Mouse (Mus musculus): ENCODE results near the gene Dlk1.
"Not testable (repeated sequence)": the region's sequence is repeated elsewhere in the genome, so short reads cannot be mapped to it uniquely, and the experiment has no call there.

Gene Dlk1

GRCm38 (mm10) chr12:109438383-109438782, 14.2 kb upstream of the Dlk1 start:
- DNase-seq (ENCODE audit: low spot score in 2 of 2): no peak

- DNase-seq (ENCODE audit: low spot score in 2 of 2): no peak
Measured at GRCm38 (mm10) chr12:109439974-109440373, 12.6 kb upstream of the Dlk1 start.

- no peak for DNase-seq (ENCODE audit: low spot score in 2 of 2)
Measured at GRCm38 (mm10) chr12:109441366-109441765, 11.3 kb upstream of the Dlk1 start.

GRCm38 (mm10) chr12:109442115-109442514, 10.5 kb upstream of the Dlk1 start:
- DNase-seq (ENCODE audit: low spot score in 2 of 2): no peak

- no peak for DNase-seq (ENCODE audit: low spot score in 2 of 2)
Measured at GRCm38 (mm10) chr12:109443276-109443675, 9.3 kb upstream of the Dlk1 start.

- no peak for DNase-seq (ENCODE audit: low spot score in 2 of 2)
Measured at GRCm38 (mm10) chr12:109444999-109445398, 7.6 kb upstream of the Dlk1 start.

GRCm38 (mm10) chr12:109445499-109446235, 7.0 kb upstream of the Dlk1 start:
- peak in 1 of 2 experiments; percentile 47 for DNase-seq (ENCODE audit: low spot score in 2 of 2)

- DNase-seq (ENCODE audit: low spot score in 2 of 2): no peak
Measured at GRCm38 (mm10) chr12:109446236-109446941, 6.2 kb upstream of the Dlk1 start.

GRCm38 (mm10) chr12:109449421-109450411, 2.9 kb upstream of the Dlk1 start:
- DNase-seq (ENCODE audit: low spot score in 2 of 2): no peak

- no peak for DNase-seq (ENCODE audit: low spot score in 2 of 2)
Measured at GRCm38 (mm10) chr12:109453065-109453997, 708 bp downstream of the Dlk1 start.

GRCm38 (mm10) chr12:109454137-109454536, 1.5 kb downstream of the Dlk1 start:
- DNase-seq (ENCODE audit: low spot score in 2 of 2): no peak

GRCm38 (mm10) chr12:109456531-109457202, 4.0 kb downstream of the Dlk1 start:
- no peak for DNase-seq (ENCODE audit: low spot score in 2 of 2)

- no peak for DNase-seq (ENCODE audit: low spot score in 2 of 2)
Measured at GRCm38 (mm10) chr12:109457836-109458235, 5.2 kb downstream of the Dlk1 start.

GRCm38 (mm10) chr12:109458896-109459295, 6.3 kb downstream of the Dlk1 start:
- DNase-seq (ENCODE audit: low spot score in 2 of 2): peak in 1 of 2 experiments; percentile 1

- DNase-seq (ENCODE audit: low spot score in 2 of 2): no peak
Measured at GRCm38 (mm10) chr12:109459481-109460401, 7.1 kb downstream of the Dlk1 start.

- no peak for DNase-seq (ENCODE audit: low spot score in 2 of 2)
Measured at GRCm38 (mm10) chr12:109462594-109462993, 10.0 kb downstream of the Dlk1 start.

GRCm38 (mm10) chr12:109467417-109467816, 14.8 kb downstream of the Dlk1 start:
- DNase-seq (ENCODE audit: low spot score in 2 of 2): not testable (repeated sequence)

- no peak for DNase-seq (ENCODE audit: low spot score in 2 of 2)
Measured at GRCm38 (mm10) chr12:109469793-109470192, 17.2 kb downstream of the Dlk1 start.

GRCm38 (mm10) chr12:109472627-109473026, 20.0 kb downstream of the Dlk1 start:
- DNase-seq (ENCODE audit: low spot score in 2 of 2): no peak
